Mouse (Mus musculus) heart, adult 2 months (tissue): Measurements from ENCODE around the gene Myof. TPM values are rescaled to one million over a fixed set of nuclear protein-coding genes. Genes with fewer than 3 reads are reported as not detected.

ENCODE experiments used
- DNase-seq, 2 experiments: peaks; one replicate each; pipeline ENCODE4 v3.0.0; 2021
- H3K27ac ChIP-seq: fragments of 200-600 bp; 2 replicates; pipeline ENCODE4 v1.8.1; 2022
- H3K27me3 ChIP-seq: fragments of 200-500 bp; 2 replicates; pipeline ENCODE4 v1.6.1; 2012; ENCODE audit warnings: mild to moderate bottlenecking, low read length, inconsistent platforms, mixed read lengths; ENCODE audit not compliant: control insufficient read depth, insufficient read depth
- H3K36me3 ChIP-seq: fragments of 200-500 bp; 2 replicates; pipeline ENCODE4 v1.6.1; 2012; ENCODE audit warnings: low read length, inconsistent platforms; ENCODE audit not compliant: control insufficient read depth, insufficient read depth
- H3K4me1 ChIP-seq: fragments of 200-500 bp; 2 replicates; pipeline ENCODE4 v1.6.1; 2011; ENCODE audit warnings: low read length; ENCODE audit not compliant: control insufficient read depth, insufficient read depth
- H3K4me3 ChIP-seq: fragments of 200-600 bp; 2 replicates; pipeline ENCODE4 v1.8.1; 2022
- H3K79me2 ChIP-seq: fragments of 200-500 bp; replicated peaks from 2 replicates; pipeline ENCODE4 v1.6.1; 2012; ENCODE audit warnings: mild to moderate bottlenecking, inconsistent platforms, low read length, moderate library complexity, mixed read lengths; ENCODE audit not compliant: control insufficient read depth, insufficient read depth
- H3K9ac ChIP-seq: fragments of 200-500 bp; 2 replicates; pipeline ENCODE4 v1.6.1; 2012; ENCODE audit warnings: low read depth, mild to moderate bottlenecking, control low read depth, inconsistent platforms, low read length, mixed read lengths
- CTCF ChIP-seq: fragments of 200-600 bp; IDR thresholded peaks from 2 replicates; pipeline ENCODE4 v1.8.1; 2022; ENCODE audit warnings: antibody characterized with exemption, mild to moderate bottlenecking, moderate library complexity
- EP300 ChIP-seq: fragments of 200-500 bp; IDR thresholded peaks from 2 replicates; pipeline ENCODE4 v1.6.1; 2011; ENCODE audit warnings: low read depth, low read length, control low read depth; ENCODE audit not compliant: insufficient read depth
- POLR2A ChIP-seq: fragments of 200-500 bp; IDR thresholded peaks from 2 replicates; pipeline ENCODE4 v1.6.1; 2011; ENCODE audit warnings: mild to moderate bottlenecking, low read depth, low read length, control low read depth; ENCODE audit not compliant: insufficient read depth
- WGBS: fragments of 180-500 bp; shearing (Covaris S2); methylation state at CpG from one replicate; pipeline ENCODE4 v1.1.7; 2018; 5-methylcytosine and 5-hydroxymethylcytosine counted together
- intact Hi-C: fragments of 180-260 bp; cut with DNase I; formaldehyde crosslinking; loops from one replicate; pipeline ENCODE4 v1.15.1; 2025
- polyA plus RNA-seq: library from polyadenylated mRNA; depleted of rRNA; stranded (reverse); fragments of >200 nt; gene quantifications from 2 replicates; pipeline ENCODE4 v1.2.3, GENCODE M21; 2012
- total RNA-seq, 2 experiments: library from RNA; stranded (reverse); gene quantifications; 2 replicates each; pipeline ENCODE4 v1.2.3; 2021

The Myof gene
- total and polyA plus RNA-seq, 3 experiments: 6.2 to 8.9 (median 8.4) TPM

DNA sequence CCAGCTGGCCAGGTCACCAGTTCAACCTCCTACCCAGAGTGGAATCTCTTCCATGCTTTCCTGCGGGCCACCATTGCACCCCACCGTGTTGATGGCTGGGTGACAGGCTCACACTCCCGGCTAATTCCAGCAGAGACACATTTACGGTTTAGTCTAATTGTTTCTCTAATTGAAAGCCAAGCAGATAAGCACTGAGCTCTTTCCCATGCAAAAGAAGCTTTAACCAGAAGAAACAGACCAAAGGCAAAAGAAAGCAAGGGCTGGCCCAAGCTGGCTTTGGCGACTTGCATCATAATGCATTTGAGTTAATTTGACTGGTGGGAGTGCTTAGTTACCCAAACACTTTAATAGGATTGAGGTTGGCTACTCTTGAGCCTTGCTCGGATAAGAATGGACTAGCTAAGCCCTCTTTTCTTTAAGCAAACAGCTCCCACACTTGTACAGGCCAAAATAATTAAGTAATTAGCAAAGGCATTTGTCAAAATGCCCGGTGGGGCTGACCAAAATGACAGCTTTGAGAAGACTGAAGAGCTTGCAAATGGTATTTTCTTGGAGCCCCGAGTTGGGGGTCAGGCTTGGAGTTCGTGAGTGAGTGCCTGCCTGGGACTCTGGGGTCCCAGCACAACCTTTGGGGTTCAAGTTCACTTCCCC is 161.8 kb downstream of the Myof start:
- Histone ChIP-seq H3K27me3 (0 out of 2 replicates have a peak, but pooled peaks cover 2% of the 10 kb centered on the region), H3K4me3 (no peak overlapping the region), H3K4me1 (no peaks in the 10 kb centered on the region; the same call in 1 of the 2 replicates), H3K27ac (no peak overlapping the region), H3K79me2 (no peaks in the 10 kb centered on the region), H3K36me3 (no peaks in the 10 kb centered on the region), H3K9ac (no peak overlapping the region)
- DNase-seq: no peak
- no peak for TF ChIP-seq CTCF
- TF ChIP-seq EP300: no peak
- no peak for TF ChIP-seq POLR2A
- intact Hi-C loops: no loop called here
- 40% methylated on average over 9 of the region's 9 CpGs for WGBS

DNA sequence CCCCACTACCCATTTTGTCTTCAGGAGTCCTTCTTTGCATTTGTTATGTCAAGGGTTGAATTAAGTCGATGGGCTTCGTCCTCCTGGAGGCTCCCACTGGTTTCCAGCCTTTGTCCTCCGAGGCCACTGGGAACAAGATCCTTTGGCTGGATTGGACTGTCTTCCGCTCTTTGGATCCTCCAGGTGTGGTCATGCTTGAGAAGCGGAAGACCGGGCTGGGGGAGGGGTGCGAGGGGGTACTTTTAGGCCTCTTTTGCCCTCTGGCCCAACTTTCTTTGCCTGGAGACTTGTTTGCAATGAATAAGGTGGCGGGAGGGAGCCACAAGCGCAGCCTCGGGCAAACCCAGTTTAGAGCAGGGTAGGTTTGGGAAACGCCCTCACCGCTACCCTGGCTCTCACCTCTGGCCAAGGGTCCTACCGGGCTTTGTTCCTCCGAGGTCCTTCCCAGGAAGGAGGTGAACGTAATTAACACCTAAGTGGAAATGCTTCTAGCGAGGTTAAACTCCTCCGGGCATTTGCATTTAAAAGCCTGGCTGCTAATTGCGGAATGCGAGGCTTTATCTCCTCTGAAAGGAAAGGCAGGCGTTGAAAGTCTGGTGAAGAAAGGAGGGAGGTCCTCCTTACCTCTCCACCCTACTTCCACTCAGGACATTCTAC is 165.7 kb downstream of the Myof start:
- Histone ChIP-seq H3K4me3 (no peak overlapping the region), H3K27me3 (0 out of 2 replicates have a peak, but pooled peaks cover 2% of the 10 kb centered on the region), H3K27ac (no peak overlapping the region), H3K4me1 (no peaks in the 10 kb centered on the region), H3K79me2 (no peaks in the 10 kb centered on the region), H3K36me3 (no peaks in the 10 kb centered on the region), H3K9ac (no peak overlapping the region)
- TF ChIP-seq POLR2A (no peak), EP300 (no peak), CTCF (no peak)
- DNase-seq: no peak
- WGBS: 10% methylated on average over 20 of the region's 20 CpGs
- intact Hi-C loops: no loop called here

GRCm38 (mm10) chr19:37876605-37877245 is 166.7 kb downstream of the Myof start:
- intact Hi-C loops: no loop called here
- Histone ChIP-seq H3K79me2 (no peaks in the 10 kb centered on the region), H3K4me3 (no peak overlapping the region), H3K9ac (no peak overlapping the region), H3K36me3 (no peaks in the 10 kb centered on the region), H3K4me1 (no peaks in the 10 kb centered on the region), H3K27me3 (0 out of 2 replicates have a peak, but pooled peaks cover 2% of the 10 kb centered on the region), H3K27ac (no peak overlapping the region)
- DNase-seq: no peak
- TF ChIP-seq POLR2A: no peak
- no peak for TF ChIP-seq CTCF
- TF ChIP-seq EP300: no peak
- 62% methylated on average over 6 of the region's 6 CpGs for WGBS

GRCm38 (mm10) chr19:37873499-37873898 is 169.9 kb downstream of the Myof start:
- Histone ChIP-seq H3K4me1 (no peaks in the 10 kb centered on the region), H3K4me3 (no peak overlapping the region), H3K9ac (no peak overlapping the region), H3K27ac (no peak overlapping the region), H3K36me3 (no peaks in the 10 kb centered on the region), H3K79me2 (no peaks in the 10 kb centered on the region), H3K27me3 (0 out of 2 replicates have a peak, but pooled peaks cover 2% of the 10 kb centered on the region)
- intact Hi-C loops: no loop called here
- TF ChIP-seq CTCF (no peak), EP300 (no peak), POLR2A (no peak)
- DNase-seq: no peak
- WGBS: 80% methylated on average over 1 of the region's 1 CpGs

DNA sequence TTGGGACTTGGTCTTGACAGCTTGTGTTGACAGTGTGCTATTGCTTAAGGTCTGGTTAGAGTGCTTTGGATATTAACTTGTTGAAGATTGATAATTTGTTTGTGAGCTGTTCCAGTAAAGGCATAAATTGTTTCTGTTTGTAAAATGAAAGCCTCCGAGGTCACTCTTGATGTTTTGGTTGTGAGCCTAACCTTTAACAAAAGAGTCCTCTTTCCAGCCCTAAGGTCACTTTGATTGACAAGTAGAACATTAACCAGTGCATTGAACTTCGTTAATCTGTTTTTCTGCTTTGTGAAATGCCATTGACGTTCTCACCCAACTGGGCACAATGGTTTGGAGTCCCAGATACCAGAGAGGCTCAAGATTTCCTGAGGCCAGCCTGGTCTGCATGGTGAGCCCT is 175.8 kb downstream of the Myof start:
- no peak for DNase-seq
- Histone ChIP-seq H3K36me3 (no peaks in the 10 kb centered on the region), H3K4me3 (no peak overlapping the region), H3K27ac (no peak overlapping the region), H3K9ac (no peak overlapping the region), H3K27me3 (no peaks in the 10 kb centered on the region), H3K79me2 (no peaks in the 10 kb centered on the region), H3K4me1 (no peaks in the 10 kb centered on the region)
- intact Hi-C loops: no loop called here
- 67% methylated on average over 3 of the region's 3 CpGs for WGBS
- TF ChIP-seq EP300 (no peak), POLR2A (no peak), CTCF (no peak)

GRCm38 (mm10) chr19:37866994-37867393 is 176.4 kb downstream of the Myof start:
- Histone ChIP-seq H3K27me3 (no peaks in the 10 kb centered on the region), H3K9ac (no peak overlapping the region), H3K36me3 (no peaks in the 10 kb centered on the region), H3K27ac (no peak overlapping the region), H3K79me2 (no peaks in the 10 kb centered on the region), H3K4me3 (no peak overlapping the region), H3K4me1 (no peaks in the 10 kb centered on the region)
- no peak for TF ChIP-seq CTCF
- no peak for TF ChIP-seq POLR2A
- TF ChIP-seq EP300: no peak
- intact Hi-C loops: no loop called here
- DNase-seq: no peak
- 91% methylated on average over 6 of the region's 6 CpGs for WGBS
